ENCODE assay signal across 32 mouse cellular contexts in genomic region chr13:37399340-37399739, GRCm38 (mm10). TPM values are rescaled to one million over a fixed set of nuclear protein-coding genes. Genes with fewer than 3 reads are reported as not detected.
DNase-seq lines count a peak whose midpoint lies in the region; ATAC-seq and TF ChIP-seq lines count a peak whose summit lies in the region.
"Had no signal": no experiment of that assay in that cellular context is flagged by ENCODE, and none has a peak within 500 bp of the region (broad histone marks: within the 10 kb centered on the region; RNA-seq: fewer than 3 reads in every experiment).

No protein-coding gene starts in this region.

- no peaks in the 10 kb centered on the region for H3K4me1 ChIP-seq in liver, adult 2 months (ENCODE audit: control insufficient read depth, insufficient read depth, low read length)
- H3K4me1 ChIP-seq in liver, postnatal 0 days (ENCODE audit: insufficient read depth), result no peaks in the 10 kb centered on the region
- H3K4me1 ChIP-seq: forebrain, embryonic 13.5 days; kidney, embryonic 15.5 days; liver, embryonic 13.5 days; midbrain, embryonic 10.5 days; midbrain, embryonic 15.5 days had no signal

- TF ChIP-seq POLR2A in liver, adult 2 months (IDR thresholded peaks at IDR 0.05; ENCODE audit: extremely low read depth, insufficient read depth, low read length), result no peak

- H3K4me3 ChIP-seq in liver, adult 2 months (ENCODE audit: insufficient read depth, low read depth, low read length), result no peak overlapping the region
- no peak overlapping the region for H3K4me3 ChIP-seq in liver, postnatal 0 days (ENCODE audit: low read depth, low read length)
- H3K4me3 ChIP-seq: erythroblast, embryonic 14.5 days; forebrain, embryonic 13.5 days; heart, adult 2 months; heart, embryonic 12.5 days; kidney, embryonic 15.5 days; layer of hippocampus, adult 2 months; liver, embryonic 13.5 days; midbrain, embryonic 10.5 days; midbrain, embryonic 15.5 days had no signal

- no peaks in the 10 kb centered on the region for H3K36me3 ChIP-seq in liver, adult 2 months (ENCODE audit: control insufficient read depth, insufficient read depth, low read length)
- H3K36me3 ChIP-seq in liver, postnatal 0 days (replicated peaks; ENCODE audit: insufficient read depth, low read length), result no peaks in the 10 kb centered on the region
- H3K36me3 ChIP-seq: G1E; heart, embryonic 12.5 days; kidney, embryonic 15.5 days; liver, embryonic 13.5 days; midbrain, embryonic 10.5 days; midbrain, embryonic 15.5 days had no signal

- H3K9ac ChIP-seq in liver, adult 2 months (ENCODE audit: low read depth, low read length), result no peak overlapping the region
- no peak overlapping the region for H3K9ac ChIP-seq in liver, postnatal 0 days (replicated peaks)
- H3K9ac ChIP-seq: forebrain, embryonic 13.5 days; heart, embryonic 12.5 days; hindbrain, embryonic 14.5 days; kidney, embryonic 15.5 days; liver, embryonic 13.5 days; lung, embryonic 14.5 days; midbrain, embryonic 15.5 days had no signal

- TF ChIP-seq CTCF in liver, adult 2 months (IDR thresholded peaks at IDR 0.05; ENCODE audit: low read depth, low read length), result no peak
- no peak for TF ChIP-seq CTCF in liver, postnatal 0 days (IDR thresholded peaks at IDR 0.05; ENCODE audit: low read depth)

- DNase-seq in liver, adult 2 months (ENCODE audit: extremely low read depth, low read depth, low spot score), result peak; percentile 89
- DNase-seq in liver, postnatal 0 days, result no peak
- peak; percentile 77 for DNase-seq in 416B (ENCODE audit: low read depth)
- DNase-seq in adipocyte (ENCODE audit: low spot score), result peak; percentile 96
- DNase-seq in layer of hippocampus, postnatal 10 days (ENCODE audit: low spot score in 2 of 2), result no peak
- DNase-seq in spleen, postnatal 10 days (ENCODE audit: low spot score in 2 of 2), result no peak
- DNase-seq: cerebellum, adult 18-20 months; cerebellum, postnatal 14 days; gastrocnemius, postnatal 14 days; heart, adult 2 months; kidney, adult 11 months; kidney, postnatal 36 days; left cerebral cortex, postnatal 4 days; liver, embryonic 13.5 days; lung, embryonic 14.5 days; right cerebral cortex, postnatal 25 days; spleen, adult 18-20 months; thymus, adult 18-20 months; thymus, postnatal 36 days had no signal

- WGBS in liver, adult 2 months, result 60% methylated on average over 8 of the region's 8 CpGs
- WGBS in liver, postnatal 0 days (ENCODE audit: insufficient replicate concordance), result 73% methylated on average over 8 of the region's 8 CpGs

- no peak overlapping the region for H3K27ac ChIP-seq in liver, adult 2 months (replicated peaks; ENCODE audit: insufficient read depth, low read depth, low read length)
- H3K27ac ChIP-seq in liver, postnatal 0 days (ENCODE audit: low read depth), result no peak overlapping the region
- H3K27ac ChIP-seq: forebrain, embryonic 13.5 days; heart, adult 2 months; hindbrain, embryonic 14.5 days; kidney, embryonic 15.5 days; layer of hippocampus, adult 2 months; liver, embryonic 13.5 days; midbrain, embryonic 10.5 days; midbrain, embryonic 15.5 days; stomach, postnatal 0 days had no signal

- no peak for TF ChIP-seq EP300 in liver, postnatal 0 days (IDR thresholded peaks at IDR 0.05; ENCODE audit: low read depth)

- H3K9me3 ChIP-seq in liver, postnatal 0 days (ENCODE audit: low read length), result no peaks in the 10 kb centered on the region
- H3K9me3 ChIP-seq: forebrain, embryonic 13.5 days; G1E; heart, embryonic 12.5 days; kidney, embryonic 15.5 days; liver, embryonic 13.5 days; midbrain, embryonic 10.5 days; midbrain, embryonic 15.5 days had no signal

- ATAC-seq in liver, postnatal 0 days, result no peak
- ATAC-seq in granulocyte monocyte progenitor cell, adult 5-6 weeks (replicated peaks; ENCODE audit: poor library complexity, severe bottlenecking), result peak; percentile 86
- ATAC-seq: forebrain, embryonic 13.5 days; inflammation-experienced regulatory T-cells, adult 6 months; midbrain, embryonic 15.5 days; Patski had no signal

- no peak overlapping the region for H3K4me2 ChIP-seq in liver, postnatal 0 days (ENCODE audit: low read depth, low read length)
- H3K4me2 ChIP-seq: forebrain, embryonic 13.5 days; heart, embryonic 12.5 days; hindbrain, embryonic 14.5 days; kidney, embryonic 15.5 days; liver, embryonic 13.5 days; lung, embryonic 14.5 days; midbrain, embryonic 15.5 days had no signal

- H3K27me3 ChIP-seq in liver, adult 2 months (ENCODE audit: control insufficient read depth, insufficient read depth, low read length), result no peaks in the 10 kb centered on the region
- no peaks in the 10 kb centered on the region for H3K27me3 ChIP-seq in liver, postnatal 0 days (ENCODE audit: insufficient read depth, low read length)
- H3K27me3 ChIP-seq: forebrain, embryonic 13.5 days; heart, embryonic 12.5 days; kidney, embryonic 15.5 days; liver, embryonic 13.5 days; midbrain, embryonic 15.5 days had no signal

- no peaks in the 10 kb centered on the region for H3K79me2 ChIP-seq in liver, adult 2 months (ENCODE audit: control insufficient read depth, insufficient read depth, low read length)

RNA-seq across cellular contexts. Expression of gene Ly86, which starts 54.3 kb away (rescaled TPM):
- 6.0 and 8.6 TPM in 2 replicates for total RNA-seq in liver, adult 2 months (2014; rRNA removed)
- 1.9 and 4.4 TPM in 2 replicates for polyA plus RNA-seq in liver, adult 2 months (2012; rRNA removed)
- polyA plus RNA-seq in liver, postnatal 0 days (2015; fragmentation: Nextera tagmentation; extraction: Ambion mirVana), result 18.9 and 19.1 TPM in 2 replicates
- 195 and 204 TPM in 2 replicates for total RNA-seq in granulocyte monocyte progenitor cell, adult 5-6 weeks (2014; fragmentation: Nextera tagmentation)
- 155 and 188 TPM in 2 replicates for total RNA-seq in granulocyte monocyte progenitor cell, adult 5-6 weeks (2017)
- 1 to 10 TPM; 6.9 to 8.2 TPM for total RNA-seq in layer of hippocampus, postnatal 10 days (2021)
- polyA plus RNA-seq: erythroblast, embryonic 14.5 days; G1E; Patski had no signal

Comparison
In these comparisons a context has a peak if more than half of its experiments do, and no peak if none do; other contexts are left out.
1. DNase-seq: peak in liver, adult 2 months (single experiment), 416B (single experiment) and adipocyte (single experiment); none in liver, postnatal 0 days (single experiment), layer of hippocampus, postnatal 10 days (0 of 2) and spleen, postnatal 10 days (0 of 2).
2. RNA of gene Ly86, which starts 54.3 kb away (total RNA-seq): 155 to 204 TPM in granulocyte monocyte progenitor cell, adult 5-6 weeks; 6.0 to 8.6 TPM in liver, adult 2 months and 6.9 to 8.2 TPM in layer of hippocampus, postnatal 10 days; every median in the first group is over 10 times any median in the second.